Mouse (Mus musculus) splenic B cell, adult 2 months (primary cell): ENCODE data around the gene Prmt3.

ENCODE experiments used
- DNase-seq: peaks from one replicate; pipeline ENCODE4 v3.0.0-alpha.2; 2011; ENCODE audit warnings: low read depth, low spot score
- H3K27me3 ChIP-seq: 2 replicates; pipeline ENCODE4 v1.6.1; 2012; ENCODE audit warnings: mild to moderate bottlenecking, low read length, moderate library complexity, mixed read lengths; ENCODE audit not compliant: control insufficient read depth, poor library complexity, insufficient read depth, severe bottlenecking
- H3K36me3 ChIP-seq: 2 replicates; pipeline ENCODE4 v1.6.1; 2012; ENCODE audit warnings: mild to moderate bottlenecking, low read length, moderate library complexity, mixed read lengths; ENCODE audit not compliant: control insufficient read depth, poor library complexity, insufficient read depth, severe bottlenecking

The Prmt3 gene

GRCm38 (mm10) chr7:49777585-49777984 lies 561 bp upstream of the Prmt3 start:
- no peaks in the 10 kb centered on the region for H3K27me3 ChIP-seq
- DNase-seq: no peak
- peaks cover 2% of the 10 kb centered on the region for H3K36me3 ChIP-seq

DNA sequence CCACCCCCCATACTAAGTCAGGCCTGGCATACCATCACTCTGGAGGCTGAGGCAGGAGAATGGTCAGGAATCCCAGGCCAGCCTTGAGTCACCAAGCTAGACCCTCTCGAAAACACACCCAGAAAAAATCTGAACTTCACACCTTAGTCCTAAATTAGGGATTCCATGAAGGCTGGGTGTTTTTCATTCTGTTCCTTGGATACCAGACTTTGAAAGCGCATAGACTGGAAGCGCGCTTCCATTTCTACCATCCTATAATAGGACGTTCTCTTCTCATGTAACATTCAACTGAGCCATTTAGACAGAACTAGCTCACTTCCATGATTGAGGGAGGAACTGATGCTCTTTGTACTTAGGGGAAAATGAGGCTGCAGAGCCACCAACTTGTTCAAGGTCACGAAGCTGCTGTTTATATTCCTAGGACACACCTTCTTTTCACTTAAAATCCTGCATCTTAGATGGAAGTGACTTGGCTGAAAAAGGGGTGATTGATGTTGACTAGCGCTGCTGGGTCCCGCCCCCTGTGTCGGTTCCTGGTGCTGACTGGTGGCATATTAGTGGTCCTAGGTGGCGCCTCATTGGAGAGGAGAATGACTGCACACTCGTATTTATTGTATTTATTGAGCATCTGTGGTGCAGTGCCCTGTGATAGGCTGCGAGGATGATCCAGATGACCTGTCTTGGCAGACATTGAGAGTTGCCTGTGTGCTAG lies 914 bp downstream of the Prmt3 start:
- peak; percentile 27 for DNase-seq
- Histone ChIP-seq H3K27me3 (no peaks in the 10 kb centered on the region), H3K36me3 (no peaks in the 10 kb centered on the region; the same call in none of the 2 replicates)

DNA sequence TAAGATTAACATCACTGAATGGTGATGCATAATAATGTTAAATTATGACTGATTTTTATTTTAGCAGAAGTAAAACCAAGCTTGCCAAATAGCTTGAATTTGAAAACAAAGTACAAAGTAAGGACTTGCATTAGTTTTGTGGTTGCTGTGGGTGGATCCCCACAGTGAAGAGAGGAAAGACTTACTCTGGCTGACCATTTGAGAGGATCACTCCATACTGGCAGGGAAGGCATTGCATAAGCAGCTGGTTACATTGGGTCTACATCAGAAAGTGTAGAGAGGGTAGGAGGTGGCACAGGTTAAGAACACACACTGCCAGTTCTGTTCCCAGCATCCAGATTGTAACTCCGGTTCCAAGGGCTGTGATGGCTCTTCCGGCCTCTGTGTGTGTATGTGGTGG lies 4.9 kb downstream of the Prmt3 start:
- Histone ChIP-seq H3K27me3 (no peaks in the 10 kb centered on the region), H3K36me3 (peaks cover 2% of the 10 kb centered on the region)
- no peak for DNase-seq

- no peaks in the 10 kb centered on the region for H3K27me3 ChIP-seq
- DNase-seq: no peak
Observed at GRCm38 (mm10) chr7:49785141-49785540, 7.0 kb downstream of the Prmt3 start.

DNA sequence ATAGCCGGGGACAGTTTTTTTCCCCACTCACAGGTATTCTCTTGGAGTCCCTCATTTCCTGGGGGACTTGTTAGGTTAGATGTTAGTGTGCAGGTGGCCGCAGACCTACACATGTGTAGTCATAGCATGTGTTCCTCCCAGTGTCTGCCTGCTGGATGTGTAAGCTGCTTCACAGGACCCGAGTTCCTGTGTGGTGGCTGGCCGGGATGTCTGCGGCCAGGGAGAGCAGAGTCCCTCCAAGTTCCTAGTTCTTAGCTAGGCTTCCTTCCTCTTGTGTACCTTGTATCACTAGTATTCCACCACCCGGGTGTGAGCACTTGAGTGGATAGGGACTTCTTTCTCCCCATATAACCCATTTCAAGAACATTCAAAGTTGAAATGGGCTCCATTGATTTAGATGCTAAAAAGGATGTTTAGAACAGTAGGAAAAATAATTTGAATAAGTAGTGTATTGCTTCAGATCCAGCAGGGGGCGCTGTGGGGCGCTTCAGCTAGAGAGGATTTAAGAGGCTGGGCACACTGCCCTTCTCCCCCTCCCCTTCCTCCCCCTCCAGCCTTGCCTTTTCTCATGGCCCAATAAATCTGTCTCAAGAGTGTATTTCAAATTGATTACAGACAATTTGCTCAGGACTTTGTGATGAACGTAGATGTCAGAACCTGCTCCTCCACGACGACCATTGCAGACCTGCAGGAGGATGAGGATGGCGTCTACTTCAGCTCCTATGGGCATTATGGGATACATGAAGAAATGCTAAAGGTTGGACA lies 8.7 kb downstream of the Prmt3 start:
- DNase-seq: peak; percentile 72
- Histone ChIP-seq H3K36me3 (peaks cover 14% of the 10 kb centered on the region), H3K27me3 (no peaks in the 10 kb centered on the region)

More at GRCm38 (mm10) chr7:49785141-49785540, 7.0 kb downstream of the Prmt3 start:
- H3K36me3 ChIP-seq: peaks cover 8% of the 10 kb centered on the region

DNA sequence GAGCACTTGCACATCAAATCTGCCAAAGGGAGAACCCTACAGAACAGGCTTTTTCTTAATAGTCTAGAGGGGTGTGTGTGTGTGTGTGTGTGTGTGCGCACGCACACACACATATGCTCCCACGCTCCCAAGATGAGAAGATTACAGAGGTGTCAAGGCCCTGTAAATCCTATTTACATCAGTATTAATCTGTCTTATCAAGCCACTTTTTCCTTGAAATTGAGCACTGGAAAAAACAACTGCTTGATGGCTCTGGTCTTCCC lies 9.2 kb downstream of the Prmt3 start:
- H3K27me3 ChIP-seq: no peaks in the 10 kb centered on the region
- no peak for DNase-seq
- peaks cover 16% of the 10 kb centered on the region for H3K36me3 ChIP-seq

GRCm38 (mm10) chr7:49794304-49794703 lies 16.2 kb downstream of the Prmt3 start:
- DNase-seq: no peak
- H3K36me3 ChIP-seq: peaks cover 20% of the 10 kb centered on the region
- H3K27me3 ChIP-seq: no peaks in the 10 kb centered on the region

GRCm38 (mm10) chr7:49797171-49797570 lies 19.0 kb downstream of the Prmt3 start:
- no peak for DNase-seq
- Histone ChIP-seq H3K36me3 (peaks cover 18% of the 10 kb centered on the region; the same call in 1 of the 2 replicates), H3K27me3 (no peaks in the 10 kb centered on the region)

DNA sequence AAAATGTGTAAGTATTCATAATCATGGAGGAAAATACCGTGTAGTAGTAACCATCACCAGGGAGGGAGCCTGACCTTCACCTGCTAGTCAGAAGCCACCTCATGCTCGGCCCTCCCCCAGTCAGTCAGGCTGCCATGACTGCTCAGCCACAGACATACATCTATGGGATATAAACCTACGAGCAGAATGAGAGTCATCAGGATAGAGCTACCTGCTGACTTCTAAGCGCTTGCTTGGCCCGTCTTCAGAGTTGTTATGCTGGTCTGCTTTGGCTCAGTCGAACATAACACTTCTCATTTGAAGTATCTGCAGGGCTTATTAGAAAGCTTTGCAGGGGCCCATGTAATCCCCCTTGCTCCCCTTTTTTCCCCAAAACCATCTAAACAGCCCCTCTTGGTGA lies 25.4 kb downstream of the Prmt3 start:
- no peak for DNase-seq
- H3K36me3 ChIP-seq: peaks cover 14% of the 10 kb centered on the region; the same call in 1 of the 2 replicates
- no peaks in the 10 kb centered on the region for H3K27me3 ChIP-seq

- H3K36me3 ChIP-seq: peaks cover 15% of the 10 kb centered on the region; the same call in 1 of the 2 replicates
- H3K27me3 ChIP-seq: no peaks in the 10 kb centered on the region
- DNase-seq: no peak
Observed at GRCm38 (mm10) chr7:49804638-49805165, 26.6 kb downstream of the Prmt3 start.

DNA sequence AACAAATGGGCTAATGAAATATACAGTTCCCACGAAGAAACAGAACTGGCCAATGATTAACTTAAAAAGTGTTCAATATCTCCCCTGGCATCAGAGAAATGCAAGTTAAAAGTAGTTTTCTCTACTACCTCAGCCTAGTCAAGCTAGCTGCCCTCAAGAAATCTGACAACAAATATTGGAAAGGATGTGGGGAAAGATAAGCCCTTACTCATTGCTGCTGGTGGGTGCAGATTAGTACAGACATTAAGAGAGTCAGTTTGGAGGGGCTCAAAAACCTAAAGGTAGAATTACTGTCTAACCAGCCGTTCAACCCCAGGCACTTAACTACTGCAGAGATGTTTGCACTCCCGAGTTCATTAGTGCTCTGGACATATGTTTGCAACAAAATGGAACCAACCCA lies 27.5 kb downstream of the Prmt3 start:
- no peak for DNase-seq
- H3K36me3 ChIP-seq: peaks cover 11% of the 10 kb centered on the region; the same call in 1 of the 2 replicates

DNA sequence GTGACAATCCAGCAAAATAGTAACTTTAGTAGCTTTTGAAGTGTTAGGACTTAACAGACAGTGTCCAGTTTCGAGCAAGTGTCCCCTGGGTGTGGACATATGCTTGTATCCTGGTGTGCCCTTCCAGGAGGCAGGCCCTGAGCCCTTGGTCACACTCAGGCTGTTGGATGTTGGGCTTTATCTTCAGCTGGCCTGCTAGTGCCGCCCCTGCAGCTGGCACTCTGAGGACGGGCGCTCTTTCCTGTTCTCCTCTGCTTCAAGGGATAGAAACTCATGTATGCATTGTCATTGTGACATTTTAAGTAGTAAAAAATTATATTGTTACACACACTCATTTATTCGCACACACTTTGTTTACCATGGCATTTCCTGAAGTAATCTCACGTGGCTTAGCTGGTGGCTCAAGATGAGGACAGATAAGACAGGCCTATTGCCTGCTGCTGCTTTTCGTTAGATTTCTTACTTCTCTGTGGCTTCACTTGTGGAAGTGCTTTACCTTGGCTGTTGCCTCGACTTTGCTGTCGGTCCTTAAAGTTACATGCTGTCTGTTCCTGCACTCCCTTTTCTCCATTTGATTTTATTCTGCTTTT lies 29.0 kb downstream of the Prmt3 start:
- Histone ChIP-seq H3K27me3 (no peaks in the 10 kb centered on the region), H3K36me3 (peaks cover 7% of the 10 kb centered on the region; the same call in 1 of the 2 replicates)
- DNase-seq: no peak

More for the DNA sequence above, 27.5 kb downstream of the Prmt3 start:
- no peaks in the 10 kb centered on the region for H3K27me3 ChIP-seq

- no peaks in the 10 kb centered on the region for H3K27me3 ChIP-seq
- H3K36me3 ChIP-seq: peaks cover 5% of the 10 kb centered on the region; the same call in 1 of the 2 replicates
- no peak for DNase-seq
Observed at GRCm38 (mm10) chr7:49807846-49808622, 29.9 kb downstream of the Prmt3 start.

DNA sequence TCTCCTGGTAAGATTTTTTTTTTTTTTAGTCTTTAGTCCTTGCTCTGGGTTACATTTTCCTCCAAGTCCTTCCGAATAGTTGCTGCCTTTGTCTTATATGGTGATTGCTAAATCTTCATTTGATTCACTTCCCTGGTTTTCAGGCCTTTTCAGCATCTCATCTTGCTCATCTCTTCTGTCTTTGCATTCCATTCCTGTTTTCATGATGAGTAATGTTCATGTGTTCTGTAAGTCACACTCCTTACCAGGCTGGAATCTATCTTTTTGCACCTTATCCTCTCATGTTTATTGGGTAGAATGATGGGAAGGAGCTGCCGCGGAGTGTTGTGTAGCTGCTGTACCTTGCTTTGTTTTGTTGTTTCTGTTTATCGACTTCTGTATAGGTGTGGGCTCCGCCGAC lies 31.0 kb downstream of the Prmt3 start:
- Histone ChIP-seq H3K27me3 (no peaks in the 10 kb centered on the region), H3K36me3 (peaks cover 6% of the 10 kb centered on the region; the same call in 1 of the 2 replicates)
- DNase-seq: no peak
